Mouse (Mus musculus): ENCODE data around the gene Rpl9-ps6. TPM values are rescaled to one million over a fixed set of nuclear protein-coding genes. Genes with fewer than 3 reads are reported as not detected.

The Rpl9-ps6 gene
- polyA plus RNA-seq, 1 experiment from 2014 or later: 138 TPM

- no peak overlapping the region for H3K27ac ChIP-seq (replicated peaks)
- no peaks in the 10 kb centered on the region for H3K36me3 ChIP-seq (ENCODE audit: control insufficient read depth, insufficient read depth, low read length)
- H3K4me2 ChIP-seq (replicated peaks; ENCODE audit: low read depth): no peak overlapping the region
- TF ChIP-seq CTCF (IDR thresholded peaks at IDR 0.05; ENCODE audit: low read depth): no peak
- no peak for TF ChIP-seq EP300 (optimal IDR thresholded peaks at IDR 0.05)
- H3K9me3 ChIP-seq (ENCODE audit: control insufficient read depth, low read length): no peaks in the 10 kb centered on the region
- no peaks in the 10 kb centered on the region for H3K4me1 ChIP-seq (replicated peaks; ENCODE audit: control insufficient read depth, insufficient read depth)
- ATAC-seq (ENCODE audit: low FRiP score, low TSS enrichment) (peak; percentile 64; the same call in 1 of the 2 replicates), DNase-seq (ENCODE audit: low spot score) (no peak)
- no peaks in the 10 kb centered on the region for H3K27me3 ChIP-seq (ENCODE audit: control insufficient read depth, insufficient read depth, low read length)
- H3K4me3 ChIP-seq (ENCODE audit: low read depth, low read length): no peak overlapping the region
- WGBS: 66% methylated on average over 8 of the region's 8 CpGs
- no peak overlapping the region for H3K9ac ChIP-seq (ENCODE audit: low read length)
Measured at GRCm38 (mm10) chr19:32480791-32481442, 14.5 kb upstream of the Rpl9-ps6 start.

- no peak for ATAC-seq (ENCODE audit: low FRiP score, low TSS enrichment)
- H3K9me3 ChIP-seq (ENCODE audit: control insufficient read depth, low read length): no peaks in the 10 kb centered on the region
- 78% methylated on average over 5 of the region's 5 CpGs for WGBS
Measured at GRCm38 (mm10) chr19:32480255-32480654, 13.9 kb upstream of the Rpl9-ps6 start.

GRCm38 (mm10) chr19:32476712-32477052 lies 10.3 kb upstream of the Rpl9-ps6 start:
- Histone ChIP-seq H3K27me3 (ENCODE audit: control insufficient read depth, insufficient read depth, low read length) (no peaks in the 10 kb centered on the region), H3K9me3 (ENCODE audit: control insufficient read depth, low read length) (no peaks in the 10 kb centered on the region), H3K36me3 (ENCODE audit: control insufficient read depth, insufficient read depth, low read length) (no peaks in the 10 kb centered on the region), H3K4me1 (replicated peaks; ENCODE audit: control insufficient read depth, insufficient read depth) (no peaks in the 10 kb centered on the region), H3K4me2 (replicated peaks; ENCODE audit: low read depth) (no peak overlapping the region), H3K9ac (ENCODE audit: low read length) (no peak overlapping the region), H3K27ac (replicated peaks) (no peak overlapping the region), H3K4me3 (ENCODE audit: low read depth, low read length) (no peak overlapping the region)
- ATAC-seq (ENCODE audit: low FRiP score, low TSS enrichment): no peak
- no peak for DNase-seq (ENCODE audit: low spot score)
- 71% methylated on average over 4 of the region's 4 CpGs for WGBS
- TF ChIP-seq EP300 (optimal IDR thresholded peaks at IDR 0.05) (no peak), CTCF (IDR thresholded peaks at IDR 0.05; ENCODE audit: low read depth) (no peak)

More at GRCm38 (mm10) chr19:32480255-32480654, 13.9 kb upstream of the Rpl9-ps6 start:
- Histone ChIP-seq H3K4me3 (ENCODE audit: low read depth, low read length) (no peak overlapping the region), H3K4me1 (replicated peaks; ENCODE audit: control insufficient read depth, insufficient read depth) (no peaks in the 10 kb centered on the region), H3K9ac (ENCODE audit: low read length) (no peak overlapping the region), H3K27me3 (ENCODE audit: control insufficient read depth, insufficient read depth, low read length) (no peaks in the 10 kb centered on the region), H3K27ac (replicated peaks) (no peak overlapping the region), H3K4me2 (replicated peaks; ENCODE audit: low read depth) (no peak overlapping the region), H3K36me3 (ENCODE audit: control insufficient read depth, insufficient read depth, low read length) (no peaks in the 10 kb centered on the region)
- TF ChIP-seq CTCF (IDR thresholded peaks at IDR 0.05; ENCODE audit: low read depth): no peak
- TF ChIP-seq EP300 (optimal IDR thresholded peaks at IDR 0.05): no peak
- DNase-seq (ENCODE audit: low spot score): no peak

GRCm38 (mm10) chr19:32476016-32476711 lies 9.8 kb upstream of the Rpl9-ps6 start:
- no peaks in the 10 kb centered on the region for H3K4me1 ChIP-seq (replicated peaks; ENCODE audit: control insufficient read depth, insufficient read depth)
- no peaks in the 10 kb centered on the region for H3K27me3 ChIP-seq (ENCODE audit: control insufficient read depth, insufficient read depth, low read length)
- no peaks in the 10 kb centered on the region for H3K9me3 ChIP-seq (ENCODE audit: control insufficient read depth, low read length)
- H3K4me3 ChIP-seq (ENCODE audit: low read depth, low read length): no peak overlapping the region
- H3K27ac ChIP-seq (replicated peaks): no peak overlapping the region
- H3K36me3 ChIP-seq (ENCODE audit: control insufficient read depth, insufficient read depth, low read length): no peaks in the 10 kb centered on the region
- ATAC-seq (ENCODE audit: low FRiP score, low TSS enrichment) (no peak), DNase-seq (ENCODE audit: low spot score) (no peak)
- no peak overlapping the region for H3K4me2 ChIP-seq (replicated peaks; ENCODE audit: low read depth)
- H3K9ac ChIP-seq (ENCODE audit: low read length): no peak overlapping the region
- WGBS: 71% methylated on average over 12 of the region's 12 CpGs
- no peak for TF ChIP-seq CTCF (IDR thresholded peaks at IDR 0.05; ENCODE audit: low read depth)
- no peak for TF ChIP-seq EP300 (optimal IDR thresholded peaks at IDR 0.05)

- no peaks in the 10 kb centered on the region for H3K27me3 ChIP-seq (ENCODE audit: control insufficient read depth, insufficient read depth, low read length)
- DNase-seq (ENCODE audit: low spot score) (no peak), ATAC-seq (ENCODE audit: low FRiP score, low TSS enrichment) (peak; percentile 38; the same call in 1 of the 2 replicates)
- 78% methylated on average over 13 of the region's 13 CpGs for WGBS
- no peaks in the 10 kb centered on the region for H3K36me3 ChIP-seq (ENCODE audit: control insufficient read depth, insufficient read depth, low read length)
- TF ChIP-seq EP300 (optimal IDR thresholded peaks at IDR 0.05) (no peak), CTCF (IDR thresholded peaks at IDR 0.05; ENCODE audit: low read depth) (no peak)
- no peak overlapping the region for H3K9ac ChIP-seq (ENCODE audit: low read length)
- 0 out of 2 replicates have a peak overlapping the region, but pooled peaks have one; percentile 14 for H3K4me2 ChIP-seq (replicated peaks; ENCODE audit: low read depth)
- no peak overlapping the region for H3K27ac ChIP-seq (replicated peaks)
- no peaks in the 10 kb centered on the region for H3K4me1 ChIP-seq (replicated peaks; ENCODE audit: control insufficient read depth, insufficient read depth)
- H3K9me3 ChIP-seq (ENCODE audit: control insufficient read depth, low read length): no peaks in the 10 kb centered on the region
- H3K4me3 ChIP-seq (ENCODE audit: low read depth, low read length): no peak overlapping the region
Measured at GRCm38 (mm10) chr19:32470570-32471263, 4.3 kb upstream of the Rpl9-ps6 start.
